Mouse (Mus musculus): Measurements from ENCODE around the gene Srsf1.

GRCm38 (mm10) chr11:88076394-88076793 lies 29.2 kb downstream of the Srsf1 start:
- no peak for TF ChIP-seq CTCF (IDR thresholded peaks at IDR 0.05; ENCODE audit: control insufficient read depth, insufficient read depth, insufficient read length)
- no peak for TF ChIP-seq CEBPB (IDR thresholded peaks at IDR 0.05; ENCODE audit: low read depth)
- TF ChIP-seq MYOG (IDR thresholded peaks at IDR 0.05; ENCODE audit: control insufficient read depth, extremely low read depth, insufficient read length): no peak
- no peak for TF ChIP-seq MAX (IDR thresholded peaks at IDR 0.05)
- TF ChIP-seq MYOD1 (IDR thresholded peaks at IDR 0.05; ENCODE audit: control insufficient read depth, insufficient read length, low read depth): no peak

Data from C2C12 (cell line).